15 mouse cellular contexts compared by ENCODE assay signal in the genomic region with DNA sequence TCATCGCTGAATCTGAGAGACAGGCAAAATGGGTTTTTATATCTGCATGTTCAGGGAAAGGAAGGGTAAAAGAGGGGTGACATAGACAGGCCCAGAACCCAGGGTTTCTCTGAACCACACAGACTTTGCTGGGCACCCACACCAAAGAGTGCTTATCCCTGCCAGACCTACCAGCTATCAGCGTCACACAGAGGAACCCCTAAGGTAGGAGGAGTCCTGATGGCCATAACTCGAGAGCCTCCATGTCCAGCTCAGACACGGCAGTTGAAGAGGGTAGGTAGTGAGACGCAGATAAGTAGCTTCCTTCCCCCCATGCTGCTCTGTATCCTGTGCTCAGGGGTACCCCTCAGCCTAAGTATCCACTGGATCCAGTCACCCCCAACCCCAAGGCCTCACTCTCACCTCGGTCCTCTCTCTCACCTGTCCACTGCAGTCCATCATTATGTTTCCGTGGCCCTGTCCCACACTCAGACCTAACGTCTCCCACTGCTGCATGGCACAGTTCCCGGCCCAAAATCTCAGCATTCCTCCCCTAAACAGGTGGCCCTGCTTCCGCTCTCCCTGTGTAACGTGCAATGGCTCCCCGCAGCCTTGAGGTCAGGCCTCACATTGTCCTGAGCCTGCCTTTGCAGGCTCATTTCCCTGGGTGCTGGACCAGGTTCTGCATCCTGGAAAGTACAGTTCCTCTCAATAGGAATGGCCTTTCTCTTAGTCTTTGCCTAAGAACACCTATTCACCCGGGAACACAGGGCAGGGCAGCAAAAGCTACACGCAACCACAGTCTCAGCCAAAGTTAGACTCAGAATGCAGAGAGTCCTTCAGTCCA. TPM values are rescaled to one million over a fixed set of nuclear protein-coding genes. Genes with fewer than 3 reads are reported as not detected.
A peak's percentile ranks its signal among the peaks of the same experiment; 100 is the strongest.
DNase-seq lines count a peak whose midpoint lies in the region; ATAC-seq and TF ChIP-seq lines count a peak whose summit lies in the region.
"Had no signal": no experiment of that assay in that cellular context is flagged by ENCODE, and none has a peak within 500 bp of the region (broad histone marks: within the 10 kb centered on the region; RNA-seq: fewer than 3 reads in every experiment).

No protein-coding gene starts in this region.

- 78% methylated on average over 14 of the region's 14 CpGs for WGBS in stomach, postnatal 0 days
- WGBS in forebrain, embryonic 14.5 days: 87% methylated on average over 14 of the region's 14 CpGs

- peaks cover 98% of the 10 kb centered on the region for H3K4me1 ChIP-seq in megakaryocyte, embryonic 14.5 days
- H3K4me1 ChIP-seq in stomach, postnatal 0 days (replicated peaks; ENCODE audit: control insufficient read depth, insufficient read depth): no peaks in the 10 kb centered on the region
- H3K4me1 ChIP-seq in forebrain, embryonic 14.5 days (ENCODE audit: control insufficient read depth, insufficient read depth, low read length): no peaks in the 10 kb centered on the region

- H3K27me3 ChIP-seq in megakaryocyte, embryonic 14.5 days (replicated peaks): no peaks in the 10 kb centered on the region
- no peaks in the 10 kb centered on the region for H3K27me3 ChIP-seq in stomach, postnatal 0 days (ENCODE audit: control insufficient read depth, insufficient read depth, low read length)
- no peaks in the 10 kb centered on the region; the same call in 1 of the 2 replicates for H3K27me3 ChIP-seq in forebrain, embryonic 14.5 days (replicated peaks; ENCODE audit: control insufficient read depth, insufficient read depth, low read length)
- H3K27me3 ChIP-seq: embryonic facial prominence, embryonic 13.5 days had no signal

- H3K9ac ChIP-seq in stomach, postnatal 0 days (ENCODE audit: low read length): no peak overlapping the region
- H3K9ac ChIP-seq in forebrain, embryonic 14.5 days (ENCODE audit: low read length): no peak overlapping the region
- H3K9ac ChIP-seq: embryonic facial prominence, embryonic 13.5 days; forebrain, postnatal 0 days; hindbrain, embryonic 14.5 days; kidney, embryonic 15.5 days had no signal

- H3K4me2 ChIP-seq in stomach, postnatal 0 days (replicated peaks; ENCODE audit: low read depth): no peak overlapping the region
- H3K4me2 ChIP-seq in forebrain, embryonic 14.5 days (ENCODE audit: low read length): no peak overlapping the region
- H3K4me2 ChIP-seq: embryonic facial prominence, embryonic 13.5 days; hindbrain, embryonic 14.5 days; kidney, embryonic 15.5 days had no signal

- peak overlapping the region; percentile 83 for H3K4me3 ChIP-seq in megakaryocyte, embryonic 14.5 days (replicated peaks)
- no peak overlapping the region for H3K4me3 ChIP-seq in stomach, postnatal 0 days (ENCODE audit: low read depth, low read length)
- no peak overlapping the region for H3K4me3 ChIP-seq in forebrain, embryonic 14.5 days (ENCODE audit: low read depth, low read length)
- H3K4me3 ChIP-seq: embryonic facial prominence, embryonic 13.5 days; kidney, embryonic 15.5 days; myocyte had no signal

- peak; percentile 7; the same call in 1 of the 2 replicates for ATAC-seq in cerebellum, adult (ENCODE audit: insufficient number of reproducible peaks, low FRiP score, low TSS enrichment)
- ATAC-seq in megakaryocyte, adult 5-6 weeks (ENCODE audit: poor library complexity, severe bottlenecking): no peak
- no peak for ATAC-seq in stomach, postnatal 0 days (ENCODE audit: low FRiP score, low TSS enrichment)
- ATAC-seq in forebrain, embryonic 14.5 days: no peak
- ATAC-seq: forebrain, postnatal 0 days had no signal

- H3K36me3 ChIP-seq in megakaryocyte, embryonic 14.5 days (replicated peaks; ENCODE audit: low read length): peaks cover 98% of the 10 kb centered on the region
- no peaks in the 10 kb centered on the region for H3K36me3 ChIP-seq in stomach, postnatal 0 days (ENCODE audit: control insufficient read depth, insufficient read depth, low read length)
- no peaks in the 10 kb centered on the region for H3K36me3 ChIP-seq in forebrain, embryonic 14.5 days (ENCODE audit: control insufficient read depth, insufficient read depth, low read length)
- H3K36me3 ChIP-seq: embryonic facial prominence, embryonic 13.5 days; kidney, embryonic 15.5 days had no signal

- TF ChIP-seq EP300 in stomach, postnatal 0 days (optimal IDR thresholded peaks at IDR 0.05): no peak

- no peaks in the 10 kb centered on the region for H3K9me3 ChIP-seq in megakaryocyte, embryonic 14.5 days
- no peaks in the 10 kb centered on the region for H3K9me3 ChIP-seq in stomach, postnatal 0 days (ENCODE audit: control insufficient read depth, low read length)
- no peaks in the 10 kb centered on the region for H3K9me3 ChIP-seq in forebrain, embryonic 14.5 days (replicated peaks; ENCODE audit: control insufficient read depth, low read length)
- H3K9me3 ChIP-seq: embryonic facial prominence, embryonic 13.5 days; kidney, embryonic 15.5 days had no signal

- TF ChIP-seq CTCF in stomach, postnatal 0 days (IDR thresholded peaks at IDR 0.05; ENCODE audit: low read depth): no peak

- peak overlapping the region; percentile 40; the same call in 1 of the 2 replicates for H3K27ac ChIP-seq in stomach, postnatal 0 days (replicated peaks)
- no peak overlapping the region for H3K27ac ChIP-seq in forebrain, embryonic 14.5 days (ENCODE audit: low read depth, low read length)
- H3K27ac ChIP-seq: embryonic facial prominence, embryonic 13.5 days; hindbrain, embryonic 14.5 days; kidney, embryonic 15.5 days had no signal

- DNase-seq in cerebellum, postnatal 4 days (ENCODE audit: low spot score in 2 of 2): no peak
- DNase-seq in liver: peak; percentile 58
- DNase-seq in stomach, postnatal 0 days (ENCODE audit: low spot score): no peak
- no peak for DNase-seq in forebrain, embryonic 14.5 days (ENCODE audit: low spot score)
- DNase-seq in right cerebral cortex, adult 18-20 months: no peak
- DNase-seq: forebrain, postnatal 0 days had no signal

RNA-seq across cellular contexts. Expression of a gene that starts 7.2 kb away (rescaled TPM):
- 0.23 TPM in 1 of 2 replicates, not detected in the other for polyA plus RNA-seq in megakaryocyte, embryonic 14.5 days (2012; ENCODE audit: insufficient read depth, low replicate concordance)
- total RNA-seq in megakaryocyte, adult 5-6 weeks (2015): 0.16 TPM in 1 of 2 replicates, not detected in the other
- total RNA-seq in megakaryocyte, adult 5-6 weeks (2017): 0.33 and 0.37 TPM in 2 replicates
- 0.12 TPM in 1 of 2 replicates, not detected in the other for polyA plus RNA-seq in stomach, postnatal 0 days (2015; fragmentation: Nextera tagmentation; extraction: Ambion mirVana)
- polyA plus RNA-seq in forebrain, embryonic 14.5 days (2014; fragmentation: Nextera tagmentation; extraction: Ambion mirVana): not detected in 2 replicates
- total RNA-seq: left cerebral cortex, adult 18-20 months had no signal
- polyA plus RNA-seq: forebrain, postnatal 0 days; hindbrain, embryonic 14.5 days; testis, adult 2 months had no signal

RNA-seq across cellular contexts. Expression of a gene that starts 7.8 kb away (rescaled TPM):
- polyA plus RNA-seq in megakaryocyte, embryonic 14.5 days (2012; ENCODE audit: insufficient read depth, low replicate concordance): 90.5 and 122 TPM in 2 replicates
- total RNA-seq in megakaryocyte, adult 5-6 weeks (2015): 42.5 and 51.8 TPM in 2 replicates
- total RNA-seq in megakaryocyte, adult 5-6 weeks (2017): 61.1 and 62.3 TPM in 2 replicates
- 24.3 and 26.7 TPM in 2 replicates for polyA plus RNA-seq in stomach, postnatal 0 days (2015; fragmentation: Nextera tagmentation; extraction: Ambion mirVana)
- polyA plus RNA-seq in forebrain, embryonic 14.5 days (2014; fragmentation: Nextera tagmentation; extraction: Ambion mirVana): 69.9 and 74.6 TPM in 2 replicates
